Mouse (Mus musculus) fat pad, adult 2 months (tissue): Measurements from ENCODE around the gene 4930539E08Rik.
A peak's percentile ranks its signal among the peaks of the same experiment; 100 is the strongest.

Source experiments
- DNase-seq: peaks from one replicate; pipeline ENCODE4 v3.0.0-alpha.2; 2011; ENCODE audit warnings: low read depth, low spot score; ENCODE audit errors: extremely low read depth

4930539E08Rik gene

GRCm38 (mm10) chr17:28896095-28896780 lies 18.9 kb downstream of the 4930539E08Rik start:
- no peak for DNase-seq

- DNase-seq: no peak
Observed at GRCm38 (mm10) chr17:28895217-28895875, 19.8 kb downstream of the 4930539E08Rik start.

- DNase-seq: peak; percentile 49
Observed at GRCm38 (mm10) chr17:28894050-28894767, 20.9 kb downstream of the 4930539E08Rik start.

GRCm38 (mm10) chr17:28886266-28886665 lies 28.9 kb downstream of the 4930539E08Rik start:
- no peak for DNase-seq

GRCm38 (mm10) chr17:28885231-28885630 lies 29.9 kb downstream of the 4930539E08Rik start:
- DNase-seq: no peak

- DNase-seq: no peak
Observed at GRCm38 (mm10) chr17:28883941-28884516, 31.1 kb downstream of the 4930539E08Rik start.

- DNase-seq: no peak
Observed at GRCm38 (mm10) chr17:28882810-28883209, 32.3 kb downstream of the 4930539E08Rik start.

- DNase-seq: no peak
Observed at GRCm38 (mm10) chr17:28882316-28882715, 32.8 kb downstream of the 4930539E08Rik start.

- DNase-seq: no peak
Observed at GRCm38 (mm10) chr17:28879931-28880391, 35.2 kb downstream of the 4930539E08Rik start.

- no peak for DNase-seq
Observed at GRCm38 (mm10) chr17:28876821-28877220, 38.3 kb downstream of the 4930539E08Rik start.

- DNase-seq: no peak
Observed at GRCm38 (mm10) chr17:28876331-28876730, 38.8 kb downstream of the 4930539E08Rik start.

- DNase-seq: peak; percentile 74
Observed at GRCm38 (mm10) chr17:28875316-28875715, 39.8 kb downstream of the 4930539E08Rik start.

GRCm38 (mm10) chr17:28874825-28875224 lies 40.3 kb downstream of the 4930539E08Rik start:
- peak; percentile 93 for DNase-seq

GRCm38 (mm10) chr17:28874216-28874615 lies 40.9 kb downstream of the 4930539E08Rik start:
- DNase-seq: no peak

- no peak for DNase-seq
Observed at GRCm38 (mm10) chr17:28872322-28872721, 42.8 kb downstream of the 4930539E08Rik start.

GRCm38 (mm10) chr17:28871831-28872230 lies 43.3 kb downstream of the 4930539E08Rik start:
- no peak for DNase-seq

- DNase-seq: no peak
Observed at GRCm38 (mm10) chr17:28870435-28870834, 44.7 kb downstream of the 4930539E08Rik start.

- DNase-seq: no peak
Observed at GRCm38 (mm10) chr17:28869412-28870110, 45.6 kb downstream of the 4930539E08Rik start.

- no peak for DNase-seq
Observed at GRCm38 (mm10) chr17:28867381-28867780, 47.7 kb downstream of the 4930539E08Rik start.

GRCm38 (mm10) chr17:28866921-28867320 lies 48.2 kb downstream of the 4930539E08Rik start:
- no peak for DNase-seq

GRCm38 (mm10) chr17:28864464-28864863 lies 50.7 kb downstream of the 4930539E08Rik start:
- DNase-seq: peak; percentile 77
